Mouse (Mus musculus) kidney, adult 11 months (tissue): ENCODE results near the gene Fut9.

Experiments
- DNase-seq: peaks from one replicate; pipeline ENCODE4 v3.0.0; 2022

The Fut9 gene

DNA sequence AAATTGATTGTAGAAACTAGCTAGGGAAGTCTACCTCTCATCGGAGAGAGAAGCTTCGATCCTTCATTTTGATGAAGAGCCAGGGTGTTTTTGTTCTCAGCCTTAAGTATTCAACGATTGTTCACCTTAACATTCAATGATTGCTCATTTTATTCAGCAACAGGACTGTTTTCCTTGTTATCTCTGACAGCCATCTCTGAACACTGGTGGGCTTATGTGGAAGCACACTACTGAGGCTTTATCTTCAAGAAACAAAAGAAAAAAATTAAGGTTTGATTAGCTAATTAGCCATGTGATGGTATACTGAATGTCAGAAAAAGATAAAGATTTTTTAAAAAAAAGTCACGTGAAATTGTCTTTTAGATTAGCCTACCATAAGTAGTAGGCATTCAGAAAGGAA lies 158.1 kb downstream of the Fut9 start:
- DNase-seq = no peak

DNA sequence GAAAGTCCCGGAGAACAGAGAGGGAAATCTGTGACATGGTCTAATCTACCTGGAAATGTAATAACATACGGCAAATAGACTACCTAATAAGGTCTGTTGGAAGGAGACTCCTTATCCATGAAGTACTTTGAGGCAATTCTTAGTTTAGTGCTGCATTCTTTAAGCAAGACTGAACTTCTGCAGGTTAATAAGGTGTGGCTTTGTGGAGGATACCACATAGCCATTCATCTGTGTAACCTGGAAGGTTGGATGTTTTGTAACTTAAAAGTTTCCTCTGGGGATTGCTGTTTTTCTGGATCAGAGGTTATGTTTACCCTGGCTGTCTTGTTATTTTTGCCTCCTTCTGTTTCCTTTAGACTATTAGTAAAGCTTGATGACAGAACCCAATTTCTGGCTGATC lies 166.8 kb downstream of the Fut9 start:
- no peak for DNase-seq

DNA sequence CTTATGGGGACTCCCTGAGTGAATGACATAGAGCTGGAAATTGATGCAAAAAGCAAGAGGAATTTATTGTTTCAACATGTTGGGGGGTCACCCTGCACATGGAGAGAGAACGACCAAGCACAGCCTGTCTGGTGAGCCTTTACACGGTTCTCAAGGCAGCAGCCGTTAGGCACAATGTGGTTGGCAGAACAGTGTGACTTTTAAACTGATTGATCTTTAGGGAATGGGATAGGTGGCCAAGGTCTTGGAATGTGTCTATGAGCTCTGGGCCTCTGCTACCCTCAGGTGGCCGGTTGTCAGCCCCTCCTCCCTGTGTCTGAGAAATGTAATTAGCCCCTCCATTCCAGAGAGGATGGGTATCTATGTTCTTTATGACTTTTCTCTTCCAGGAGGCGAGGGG lies 171.9 kb downstream of the Fut9 start:
- no peak for DNase-seq

DNA sequence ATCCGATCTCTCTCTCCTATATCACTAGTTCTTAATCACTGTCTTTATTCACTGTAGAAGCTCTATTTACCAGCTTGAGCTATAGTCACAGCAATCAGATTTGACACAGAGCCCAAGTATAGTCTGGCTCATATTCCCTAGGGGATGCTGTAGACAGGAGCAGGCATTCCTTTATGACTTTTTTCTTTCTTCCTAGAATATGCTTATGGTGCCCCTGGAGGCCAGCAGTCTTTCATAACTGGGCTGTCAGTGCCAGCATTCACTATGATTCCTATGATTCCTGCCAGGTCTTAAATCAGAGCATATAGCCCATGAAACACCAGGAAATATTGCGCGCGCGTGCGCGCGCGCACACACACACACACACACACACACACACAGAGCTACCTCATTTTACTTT lies 172.6 kb downstream of the Fut9 start:
- no peak for DNase-seq

DNA sequence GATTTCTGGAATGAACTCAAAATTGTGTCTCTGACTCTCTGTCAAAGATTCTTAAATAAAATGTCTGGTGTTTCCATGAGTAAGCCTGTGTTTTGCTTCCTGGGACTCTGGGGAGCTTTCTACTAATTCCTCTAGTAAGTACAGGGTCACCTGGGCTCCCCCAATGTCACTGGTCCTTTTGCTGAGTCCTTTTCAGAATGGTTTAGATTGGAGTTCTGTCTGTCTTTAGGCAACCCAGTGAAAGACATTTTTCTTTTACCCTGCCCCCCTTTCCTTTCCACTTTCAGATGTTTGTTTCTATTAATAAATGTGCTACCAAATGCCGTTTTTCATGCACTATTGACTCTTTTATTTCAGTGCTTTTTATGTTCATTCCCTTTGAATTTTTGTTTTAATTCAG lies 173.0 kb downstream of the Fut9 start:
- no peak for DNase-seq

DNA sequence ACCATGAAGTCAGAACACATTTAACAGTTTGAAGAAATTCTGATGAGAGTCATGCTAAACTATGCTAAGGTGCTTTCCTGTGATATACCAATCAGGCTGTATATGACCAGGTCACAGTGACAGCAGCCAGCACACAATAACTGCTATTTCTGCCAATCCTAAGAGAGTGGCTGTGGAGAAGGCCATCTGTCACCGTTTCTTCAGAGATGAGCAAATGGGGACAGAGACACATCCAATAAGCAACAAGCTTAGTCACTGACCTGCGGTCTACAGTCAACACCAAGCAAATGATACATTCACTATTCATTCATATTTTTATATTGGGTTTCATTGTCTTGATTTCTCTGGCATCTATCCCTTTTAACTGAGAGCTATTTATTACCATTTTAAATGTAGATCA lies 176.9 kb downstream of the Fut9 start:
- no peak for DNase-seq

DNA sequence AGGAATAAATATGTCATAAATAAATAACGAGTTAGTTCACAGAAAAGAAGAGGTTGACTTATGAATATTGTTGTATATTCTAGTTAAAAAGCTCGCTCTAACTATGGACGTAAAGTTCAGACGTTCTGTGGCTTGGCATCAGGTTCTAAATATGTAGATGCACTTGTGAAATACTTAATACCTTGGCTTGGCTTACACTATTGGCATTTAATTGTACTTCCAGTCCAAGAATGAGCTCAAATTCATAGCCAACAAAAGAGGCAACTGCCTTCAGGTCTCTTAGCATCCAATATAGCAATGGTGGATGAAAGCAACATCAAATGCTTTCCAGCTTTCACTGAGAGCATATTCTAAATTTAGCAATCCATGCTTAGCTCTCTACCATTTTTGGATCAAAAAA lies 182.7 kb downstream of the Fut9 start:
- DNase-seq = no peak

DNA sequence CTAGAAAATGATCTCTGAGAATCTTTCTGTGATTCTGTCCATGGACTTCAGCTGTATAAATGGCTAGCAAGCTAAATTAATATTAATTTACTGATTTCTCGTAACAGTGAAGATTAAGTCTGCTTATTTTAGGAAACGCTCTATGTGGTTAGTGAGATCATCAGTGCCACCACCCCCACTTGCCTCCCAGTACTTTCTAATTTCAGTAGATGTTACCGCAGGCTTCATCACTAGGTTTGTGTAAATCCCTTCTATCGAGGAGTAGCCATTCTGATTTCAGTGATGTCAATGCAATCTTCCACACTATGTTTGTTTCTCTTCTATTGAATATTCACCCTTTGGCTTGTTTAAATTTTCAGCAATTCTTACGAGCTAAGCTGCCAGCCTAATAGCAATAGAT lies 186.6 kb downstream of the Fut9 start:
- no peak for DNase-seq

DNA sequence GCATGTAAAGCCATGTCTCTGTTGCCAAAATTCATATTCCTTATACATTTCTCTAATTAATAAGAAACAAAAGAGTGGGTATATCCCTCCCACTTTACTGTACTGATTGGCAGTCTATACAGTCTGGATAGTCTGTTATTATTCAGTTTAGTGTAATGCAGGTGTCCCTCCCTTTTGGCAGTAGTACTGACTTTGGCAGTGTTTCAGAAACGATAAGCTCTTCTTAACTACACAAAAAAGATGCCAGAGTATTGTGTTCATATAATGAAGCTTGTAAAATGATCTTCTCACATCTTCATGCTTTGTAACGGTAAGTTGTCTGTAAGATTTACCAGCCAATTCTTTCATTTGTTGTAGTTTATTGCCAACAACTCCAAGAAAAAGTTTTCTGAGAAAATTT lies 189.6 kb downstream of the Fut9 start:
- no peak for DNase-seq

DNA sequence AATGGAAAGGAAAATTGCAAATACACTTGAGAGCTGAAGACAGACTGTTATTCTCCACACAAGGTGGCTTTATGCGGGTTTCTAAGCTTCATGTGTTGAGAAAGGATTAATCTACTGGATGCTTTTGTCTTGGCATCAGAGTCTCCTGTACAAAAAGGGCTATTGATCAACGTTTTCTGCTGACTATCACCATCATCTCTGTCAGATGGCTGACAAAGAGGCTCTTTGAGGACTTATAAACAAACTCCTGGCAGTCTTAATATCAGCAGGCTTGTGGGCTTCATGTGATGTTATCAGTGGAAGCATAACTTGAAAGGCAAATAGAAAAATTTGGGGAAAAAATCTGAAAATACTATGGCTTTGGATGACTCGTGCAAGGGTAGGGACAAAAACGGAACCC lies 206.8 kb downstream of the Fut9 start:
- no peak for DNase-seq
